Mouse (Mus musculus) retina, postnatal 1 day (tissue): ENCODE results near the gene Atg4d.
"Not testable (repeated sequence)": the region's sequence is repeated elsewhere in the genome, so short reads cannot be mapped to it uniquely, and the experiment has no call there.

Experiments
- DNase-seq: peaks from one replicate; pipeline ENCODE4 v3.0.0-alpha.2; 2012

The Atg4d gene

DNA sequence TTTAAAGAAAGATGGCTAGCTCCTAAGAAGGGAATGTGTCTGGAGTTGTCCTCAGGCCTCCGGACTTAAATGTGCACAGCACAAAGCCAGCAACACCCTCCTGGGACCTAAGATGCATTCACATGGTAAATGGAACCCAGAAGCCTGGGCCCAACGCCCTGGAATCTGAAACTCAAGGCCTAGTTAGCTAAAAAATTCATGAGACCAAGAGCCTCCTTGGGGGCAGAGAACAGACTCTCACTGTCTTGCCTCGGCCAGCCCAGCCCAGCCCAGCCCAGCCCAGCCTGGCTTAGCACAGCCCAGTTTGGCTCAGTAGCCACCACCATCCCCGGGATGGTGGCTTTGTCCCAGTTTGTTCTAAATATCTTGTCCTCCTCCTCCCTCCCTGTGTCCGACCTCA, 50.3 kb downstream of the Atg4d start:
- no peak for DNase-seq

DNA sequence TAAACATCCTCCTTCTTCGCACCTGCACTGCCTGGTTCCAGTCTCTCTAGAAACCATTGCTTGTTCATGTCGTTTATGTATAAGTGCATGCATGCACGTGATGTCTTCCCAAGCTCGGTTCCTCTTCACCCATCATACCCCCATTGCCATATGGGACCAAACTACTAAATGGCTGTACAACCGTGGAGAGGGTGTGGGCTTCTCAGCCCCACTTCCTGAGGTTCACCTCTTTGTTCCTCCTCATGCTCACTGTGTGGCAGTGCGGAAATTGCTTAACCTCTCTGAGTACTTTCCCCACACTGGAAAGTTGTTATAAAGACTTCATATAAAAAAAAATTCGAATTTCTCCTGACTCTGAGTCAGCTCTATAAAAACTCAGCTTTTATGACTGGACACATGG, 51.6 kb downstream of the Atg4d start:
- no peak for DNase-seq

DNA sequence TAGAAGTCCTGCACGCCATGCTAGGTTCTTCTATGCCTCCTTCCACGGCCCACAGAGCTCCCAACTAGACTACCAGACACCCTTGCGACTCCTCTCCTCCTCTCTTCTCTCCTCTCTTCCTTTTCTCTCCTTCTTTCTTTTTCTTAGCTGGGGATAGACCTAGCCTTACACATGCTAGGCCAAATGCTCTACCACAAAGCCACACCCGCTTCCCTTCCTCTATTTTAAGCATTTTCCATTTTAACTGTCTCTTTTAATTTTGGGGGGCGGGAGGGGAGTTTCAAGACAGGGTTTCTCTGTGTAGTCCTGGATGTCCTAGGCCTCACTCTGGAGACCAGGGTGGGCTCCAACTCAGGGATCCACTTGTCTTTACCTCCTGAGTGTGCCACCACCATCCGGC, 53.7 kb downstream of the Atg4d start:
- DNase-seq: no peak

DNA sequence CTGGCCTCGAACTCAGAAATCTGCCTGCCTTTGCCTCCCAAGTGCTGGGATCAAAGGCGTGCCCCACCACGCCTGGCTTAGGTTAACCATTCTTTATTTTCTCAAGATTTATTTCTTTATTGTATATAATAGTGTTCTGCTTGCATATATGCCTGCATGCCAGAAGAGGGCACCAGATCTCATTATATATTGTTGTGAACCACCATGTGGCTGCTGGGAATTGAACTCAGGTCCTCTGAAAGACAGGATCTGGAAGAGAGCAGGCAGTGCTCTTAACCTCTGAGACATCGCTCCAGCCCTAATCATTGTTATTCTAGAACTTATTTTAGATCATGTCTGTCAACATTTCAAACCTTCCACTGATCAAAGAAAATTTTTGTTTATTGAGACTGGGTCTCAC, 54.4 kb downstream of the Atg4d start:
- no peak for DNase-seq

DNA sequence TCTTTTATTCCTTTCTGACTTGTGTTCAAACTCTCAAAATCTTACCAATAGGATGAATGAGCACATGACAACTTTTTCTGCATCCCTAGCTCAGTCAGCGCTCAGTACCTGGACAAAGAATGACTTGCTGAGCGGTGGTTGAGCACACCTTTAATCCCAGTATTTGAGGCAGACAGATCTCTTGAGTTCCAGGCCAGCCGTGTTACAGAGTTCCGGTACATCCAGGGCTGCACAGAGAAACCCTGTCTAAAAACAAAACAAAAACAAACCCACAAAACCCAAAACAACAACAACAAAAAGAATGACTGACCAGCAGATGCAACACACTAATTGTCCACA, 55.2 kb downstream of the Atg4d start:
- no peak for DNase-seq

DNA sequence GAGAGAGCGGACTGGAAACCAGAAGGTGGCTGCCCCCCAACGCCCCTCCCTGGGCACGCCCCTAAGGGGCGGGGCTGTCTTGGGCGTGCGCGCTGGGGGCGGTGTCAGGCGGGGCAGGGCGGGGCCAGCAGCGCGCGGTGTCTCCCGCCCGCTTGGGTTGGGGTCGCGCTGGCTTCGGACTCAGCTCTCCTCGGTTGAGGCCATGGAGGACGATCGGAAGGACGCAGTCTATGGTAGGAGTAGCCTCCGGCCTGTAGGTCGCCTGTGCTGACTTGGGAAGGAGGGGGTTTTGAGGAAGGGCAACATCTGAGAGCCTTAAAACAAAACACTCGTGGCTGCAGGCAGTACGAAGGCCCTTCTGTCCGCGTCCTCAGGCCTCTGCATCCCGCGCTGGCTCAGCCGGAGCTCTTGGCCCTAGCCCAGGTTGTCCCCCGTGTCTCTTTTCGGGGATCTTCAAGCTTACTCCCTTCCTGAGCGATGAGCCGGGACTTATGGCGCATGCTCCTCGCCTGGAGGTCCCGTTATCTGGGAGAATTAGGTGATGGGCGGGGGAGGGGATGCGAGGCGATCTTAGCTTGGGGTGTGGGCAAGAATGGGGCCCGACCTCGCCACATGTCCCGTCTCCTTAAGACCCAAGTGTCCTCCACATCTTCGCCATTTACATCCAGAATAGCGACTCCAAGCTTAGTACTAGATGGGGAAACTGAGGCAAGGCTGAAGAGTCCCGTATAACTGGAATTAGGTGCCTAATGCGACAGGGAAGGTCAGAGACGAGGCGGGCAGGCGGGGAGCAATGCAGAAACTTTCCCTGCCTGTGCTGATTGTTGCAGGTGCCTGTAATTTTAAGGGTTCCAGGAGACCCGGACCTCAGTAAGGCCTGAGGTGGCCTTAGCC, 55.8 kb downstream of the Atg4d start, which contains the start of gene Slc44a2:
TSS of gene Slc44a2 (plus strand) at position 80 of the 894 bp plus-strand sequence.
- peak; percentile 93 for DNase-seq

DNA sequence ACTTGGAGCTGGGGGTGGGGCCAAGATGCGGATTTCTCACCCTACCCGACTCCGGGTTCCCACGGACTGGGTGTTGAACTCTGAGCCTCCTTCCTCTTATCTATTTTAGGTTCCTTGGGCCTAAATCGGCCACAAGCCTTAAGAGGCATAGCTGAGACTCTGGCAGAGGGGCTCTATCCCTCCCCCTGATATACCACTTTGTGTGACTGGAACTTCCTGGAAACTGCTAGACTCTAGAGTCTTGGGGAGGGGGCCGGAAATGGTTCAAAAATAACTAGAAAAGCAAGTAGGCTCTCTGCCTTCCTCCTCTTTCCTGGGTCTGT, 56.4 kb downstream of the Atg4d start:
- no peak for DNase-seq

DNA sequence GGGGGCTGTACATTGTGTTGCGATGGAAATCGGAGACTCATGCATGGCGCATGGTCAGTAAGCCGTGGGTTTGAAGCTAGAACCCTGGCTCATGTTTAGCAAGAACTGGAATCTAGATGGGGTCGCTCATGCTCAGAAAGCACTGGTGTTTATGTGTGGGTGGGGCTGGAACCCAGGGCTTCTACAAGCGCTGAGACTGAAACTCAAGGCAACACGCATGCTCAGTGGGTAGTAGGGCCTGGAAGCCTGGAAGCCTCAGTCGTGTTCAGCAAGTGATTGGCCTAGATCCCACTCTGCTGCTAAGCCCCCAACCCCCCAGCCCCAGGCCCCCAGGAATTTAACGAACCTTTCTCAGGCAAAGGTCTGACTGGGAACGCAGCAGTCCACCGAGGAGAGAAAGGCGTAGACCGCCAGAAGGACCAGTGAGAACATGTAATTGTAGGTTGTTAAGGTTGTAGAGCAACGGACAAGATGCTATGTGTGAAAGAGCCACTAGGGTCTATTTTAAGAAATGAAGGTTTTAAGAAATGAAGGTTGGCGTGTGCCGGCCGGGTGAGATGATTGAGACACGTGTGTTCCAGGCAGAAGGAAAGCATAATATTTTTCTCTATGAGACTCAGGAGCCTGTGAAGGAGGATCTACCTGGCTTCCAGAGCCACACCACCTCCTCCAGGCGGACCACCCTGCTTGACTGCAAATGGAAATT, 57.3 kb downstream of the Atg4d start:
- no peak for DNase-seq

DNA sequence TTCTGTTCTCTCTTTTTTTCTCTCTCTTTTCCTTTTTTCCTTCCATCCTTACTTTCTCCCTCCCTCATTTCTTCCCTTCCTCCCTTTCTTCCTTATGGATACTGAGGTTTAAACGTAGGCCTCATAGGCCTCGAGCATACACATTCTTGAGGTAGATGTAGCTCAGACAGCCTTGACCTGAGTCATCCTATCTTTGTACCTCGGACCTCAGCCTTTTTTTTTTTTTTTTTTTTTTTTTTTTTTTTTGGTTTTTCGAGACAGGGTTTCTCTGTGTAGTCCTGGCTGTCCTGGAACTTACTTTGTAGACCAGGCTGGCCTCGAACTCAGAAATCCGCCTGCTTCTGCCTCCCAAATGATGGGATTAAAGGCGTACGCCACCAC, 57.8 kb downstream of the Atg4d start:
- DNase-seq: not testable (repeated sequence)

DNA sequence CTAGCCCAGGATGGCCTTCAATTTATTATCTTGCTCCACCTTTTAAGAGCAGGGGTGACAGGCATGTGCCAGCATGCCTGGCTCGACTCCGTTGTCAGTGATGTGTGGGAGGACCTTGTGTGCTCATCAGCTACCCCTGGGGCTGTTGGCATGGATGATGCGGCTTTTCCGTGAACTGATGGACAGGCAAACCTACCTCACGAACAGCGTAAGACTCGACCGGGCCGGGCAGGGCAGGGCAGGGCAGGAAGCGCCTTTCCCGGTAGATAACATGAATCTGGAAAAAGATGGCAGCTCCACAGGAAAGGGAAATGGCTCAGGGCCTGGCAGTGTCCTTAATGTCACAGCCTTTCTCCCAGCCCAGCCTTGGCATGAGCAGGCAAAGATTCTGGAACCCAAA, 59.2 kb downstream of the Atg4d start:
- no peak for DNase-seq
